Mouse (Mus musculus): ENCODE results near the gene Hck. TPM values are rescaled to one million over a fixed set of nuclear protein-coding genes. Genes with fewer than 3 reads are reported as not detected.

The Hck gene
- total RNA-seq, 2 experiments from 2014 or later, result 0.20 to 0.45 TPM

DNA sequence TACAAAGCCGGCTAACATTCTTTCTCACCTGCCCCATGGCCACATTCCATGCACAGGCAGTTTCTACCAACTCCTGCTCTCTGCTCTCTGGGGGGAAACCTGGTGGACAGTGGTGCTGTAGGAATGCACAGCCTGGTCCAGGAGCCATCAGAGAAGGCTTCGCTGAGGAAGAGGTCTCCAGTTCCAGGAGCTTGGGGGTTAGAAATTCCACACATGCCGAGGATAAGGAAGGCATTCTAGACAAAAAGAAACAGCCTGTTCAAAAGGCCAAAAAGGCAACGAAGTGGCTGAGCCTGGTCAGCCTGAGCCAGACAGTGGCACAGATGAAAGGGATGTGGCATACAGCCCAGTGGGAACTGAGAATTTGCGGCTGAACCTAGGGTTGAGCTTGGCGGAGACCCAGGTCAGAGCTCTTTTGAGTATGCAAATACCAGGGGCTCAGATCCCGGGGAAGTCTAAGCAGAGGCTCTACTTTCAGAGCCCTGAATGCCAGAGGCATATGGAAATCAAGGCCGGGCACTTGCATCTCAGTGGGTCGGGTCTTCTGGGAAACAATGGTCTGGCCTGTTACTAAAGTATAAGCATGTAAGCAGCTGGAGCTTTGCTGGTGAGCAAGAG lies 31.8 kb downstream of the Hck start:
- no peak overlapping the region for H3K4me3 ChIP-seq
- intact Hi-C loops (cut with DNase I), result loop anchor here (10.0 kb wide), 1 partner anchor 225 kb away; the partner anchor contains the start of gene Mylk2
- no peak for TF ChIP-seq CTCF (IDR thresholded peaks at IDR 0.05)
- no peak for DNase-seq
- H3K27ac ChIP-seq, result no peak overlapping the region

DNA sequence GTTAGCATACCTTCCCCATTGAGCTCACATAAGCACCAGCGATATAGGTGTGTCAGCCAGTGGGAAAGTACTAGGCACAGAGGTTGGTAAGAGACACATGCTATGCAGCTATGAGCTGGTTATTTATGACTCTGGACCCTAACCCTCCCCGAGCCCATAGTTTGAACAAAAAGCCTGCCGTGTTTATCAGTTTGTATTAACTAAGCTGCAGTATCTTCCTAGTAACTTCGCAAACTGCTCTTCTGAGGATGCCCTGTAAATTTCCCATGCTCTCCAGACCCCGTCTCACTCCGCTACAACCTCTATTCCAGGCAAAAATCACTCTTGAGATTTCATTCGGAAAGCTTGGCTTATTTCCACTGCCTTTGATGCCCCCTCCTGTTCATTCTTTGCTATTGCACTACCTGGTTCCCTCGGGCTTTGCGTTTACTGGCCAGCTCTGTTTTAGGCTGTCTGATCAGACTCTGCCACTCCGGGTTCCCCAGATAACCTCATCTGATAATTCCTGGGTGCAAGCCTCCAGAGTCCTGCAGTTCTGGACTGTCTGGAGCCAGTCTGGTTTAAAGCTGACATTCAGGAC lies 34.4 kb downstream of the Hck start:
- Histone ChIP-seq H3K4me3 (no peak overlapping the region), H3K27ac (no peak overlapping the region)
- TF ChIP-seq CTCF (IDR thresholded peaks at IDR 0.05), result peak; percentile 78
- intact Hi-C loops (cut with DNase I), result loop anchor here (2.0 to 10.0 kb wide), 2 partner anchors 94 to 228 kb away; partner anchors contain the start of gene Mylk2
- DNase-seq, result no peak

DNA sequence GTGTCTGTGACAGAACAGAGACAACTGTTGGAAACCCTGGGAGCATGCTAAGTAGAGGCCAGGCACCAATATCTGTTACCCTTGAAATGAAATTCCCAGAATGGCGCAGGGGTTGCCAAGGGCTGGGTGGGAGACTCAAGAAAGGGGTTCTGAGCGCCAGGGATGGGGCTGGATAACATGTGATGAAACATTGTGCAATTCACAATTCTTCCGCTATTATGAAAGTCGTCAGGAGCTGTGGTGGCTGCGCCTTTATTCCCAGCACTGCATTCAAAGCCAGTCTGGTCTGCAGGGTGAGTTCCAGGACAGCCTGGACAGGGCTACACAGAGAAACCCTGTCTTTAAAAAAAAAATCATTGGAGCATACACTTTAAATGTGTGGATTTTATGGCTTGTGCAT lies 37.1 kb downstream of the Hck start:
- intact Hi-C loops (cut with DNase I), result loop anchor here (5.0 to 10.0 kb wide), 2 partner anchors 231 to 442 kb away; partner anchors contain the start of gene Mylk2
- no peak for TF ChIP-seq CTCF (IDR thresholded peaks at IDR 0.05)
- DNase-seq, result no peak
- H3K27ac ChIP-seq, result no peak overlapping the region
- no peak overlapping the region for H3K4me3 ChIP-seq

DNA sequence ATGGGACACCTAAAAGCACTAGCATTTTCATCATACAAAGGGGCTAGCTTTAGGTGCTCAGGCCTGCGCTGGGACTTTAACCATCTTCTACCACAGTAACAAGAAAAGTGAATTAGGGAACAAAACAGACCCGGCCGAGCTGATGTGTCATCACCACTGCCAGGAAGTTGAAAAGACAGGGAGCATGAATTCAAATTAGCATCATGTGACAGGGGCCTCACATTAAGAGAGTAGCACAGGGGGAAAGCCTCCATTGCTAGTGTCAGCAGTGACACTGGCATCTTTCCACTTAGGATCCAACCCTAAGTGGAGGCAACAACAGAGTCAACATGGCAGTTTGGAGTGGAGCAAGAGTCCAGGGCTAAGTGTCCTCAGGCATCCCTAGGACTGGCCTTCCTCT lies 39.0 kb downstream of the Hck start:
- TF ChIP-seq CTCF (IDR thresholded peaks at IDR 0.05), result no peak
- DNase-seq, result no peak
- H3K27ac ChIP-seq, result no peak overlapping the region
- intact Hi-C loops (cut with DNase I), result loop anchor here (2.0 to 10.0 kb wide), 3 partner anchors 232 to 440 kb away; partner anchors contain the start of gene Mylk2
- no peak overlapping the region for H3K4me3 ChIP-seq

DNA sequence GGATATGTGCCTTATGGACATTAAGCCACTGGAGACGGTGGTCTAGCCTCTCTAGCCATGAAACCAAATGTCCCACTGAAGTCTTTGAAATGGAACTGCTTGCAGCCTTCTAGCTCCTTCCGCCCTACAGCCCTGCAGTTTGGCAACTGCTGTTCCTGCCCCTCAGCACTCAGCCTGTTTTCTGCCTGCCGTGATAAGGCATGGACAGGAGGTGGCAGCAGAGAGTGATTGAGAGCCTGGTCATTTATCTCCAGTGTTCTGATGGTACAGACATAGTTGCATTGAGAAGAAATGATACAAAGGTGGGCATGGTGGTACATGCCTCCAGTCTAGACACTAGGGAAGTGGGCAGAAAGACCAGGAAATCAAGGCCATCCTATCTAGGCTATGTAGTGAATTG lies 39.4 kb downstream of the Hck start:
- intact Hi-C loops (cut with DNase I), result loop anchor here (2.0 to 10.0 kb wide), 3 partner anchors 233 to 440 kb away; partner anchors contain the start of gene Mylk2

DNA sequence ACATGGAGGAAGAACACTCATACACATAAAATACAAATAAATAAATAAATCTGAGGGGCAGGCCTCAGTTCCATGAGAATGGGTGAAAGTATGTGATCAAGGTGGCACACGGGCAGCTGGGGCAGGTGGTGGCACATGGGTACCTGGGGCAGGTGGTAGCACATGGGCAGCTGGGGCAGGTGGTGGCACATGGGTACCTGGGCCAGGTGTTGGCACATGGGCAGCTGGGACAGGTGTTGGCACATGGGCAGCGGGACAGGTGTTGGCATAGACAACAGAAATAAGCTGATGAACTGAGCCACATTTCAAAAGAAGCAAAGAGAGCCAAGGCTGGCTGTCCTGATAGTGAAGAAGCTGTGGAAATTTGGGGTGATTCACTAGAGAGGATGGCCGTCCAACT lies 41.5 kb downstream of the Hck start:
- H3K27ac ChIP-seq, result no peak overlapping the region
- H3K4me3 ChIP-seq, result no peak overlapping the region
- intact Hi-C loops (cut with DNase I), result loop anchor here (5.0 to 10.0 kb wide), 2 partner anchors 235 to 438 kb away; partner anchors contain the start of gene Mylk2
- no peak for TF ChIP-seq CTCF (IDR thresholded peaks at IDR 0.05)
- no peak for DNase-seq

More for the DNA sequence above, 39.4 kb downstream of the Hck start:
- no peak overlapping the region for H3K27ac ChIP-seq
- TF ChIP-seq CTCF (IDR thresholded peaks at IDR 0.05), result peak; percentile 94
- H3K4me3 ChIP-seq, result no peak overlapping the region
- peak; percentile 73 for DNase-seq

DNA sequence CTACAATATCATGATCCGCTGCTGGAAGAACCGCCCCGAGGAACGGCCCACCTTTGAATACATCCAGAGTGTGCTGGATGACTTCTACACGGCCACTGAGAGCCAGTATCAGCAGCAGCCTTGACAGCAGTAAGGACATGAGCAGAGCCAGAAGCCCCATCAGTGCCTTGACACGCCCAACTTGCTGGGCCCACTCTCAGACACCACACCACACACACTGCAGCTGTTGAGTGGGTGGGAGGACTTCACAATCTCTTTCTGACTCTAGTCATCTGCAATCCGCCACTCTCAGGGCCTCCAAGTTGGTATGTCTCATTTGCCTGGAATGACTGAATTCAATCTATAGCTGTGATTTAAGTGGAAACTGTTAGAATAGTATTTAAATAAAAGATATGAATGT lies 42.8 kb downstream of the Hck start:
- Histone ChIP-seq H3K4me3 (no peak overlapping the region), H3K27ac (no peak overlapping the region)
- no peak for DNase-seq
- TF ChIP-seq CTCF (IDR thresholded peaks at IDR 0.05), result no peak
- intact Hi-C loops (cut with DNase I), result no loop called here

DNA sequence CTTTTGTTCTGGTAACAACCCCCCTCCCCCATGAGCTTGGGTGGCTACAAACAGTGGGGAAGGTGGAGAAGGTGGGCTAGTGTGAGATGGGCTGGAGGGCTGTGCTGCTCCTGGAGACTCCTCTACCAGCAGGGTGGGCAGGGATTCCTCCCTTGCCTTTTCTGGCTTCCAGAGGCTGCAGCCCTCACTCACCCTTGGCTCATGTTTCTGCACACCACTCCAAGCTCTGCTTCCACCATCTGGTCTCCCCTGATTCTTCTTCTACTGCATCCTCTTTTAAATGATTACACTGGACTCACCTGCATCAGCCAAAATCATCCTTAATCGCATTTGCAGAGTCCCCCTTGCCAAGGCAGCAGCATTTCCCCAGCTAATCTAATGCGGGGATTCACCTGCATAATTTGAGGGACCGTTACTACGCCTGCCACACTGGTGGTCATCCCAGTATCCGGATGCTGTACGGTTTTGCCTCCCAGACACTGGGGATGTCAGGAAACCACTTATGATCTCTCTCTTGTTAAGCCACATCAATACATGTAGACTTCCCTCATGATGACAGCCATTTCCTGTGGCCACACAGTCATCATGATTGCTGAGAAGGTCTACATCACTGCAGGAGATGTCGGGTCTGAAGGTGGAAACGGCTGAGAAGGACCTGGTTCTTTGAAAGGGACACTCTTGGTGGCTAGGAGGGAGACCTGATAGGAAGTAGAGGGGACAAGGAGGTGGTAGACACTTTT lies 43.8 kb downstream of the Hck start:
- TF ChIP-seq CTCF (IDR thresholded peaks at IDR 0.05), result no peak
- Histone ChIP-seq H3K27ac (no peak overlapping the region), H3K4me3 (no peak overlapping the region)
- intact Hi-C loops (cut with DNase I), result no loop called here
- no peak for DNase-seq

DNA sequence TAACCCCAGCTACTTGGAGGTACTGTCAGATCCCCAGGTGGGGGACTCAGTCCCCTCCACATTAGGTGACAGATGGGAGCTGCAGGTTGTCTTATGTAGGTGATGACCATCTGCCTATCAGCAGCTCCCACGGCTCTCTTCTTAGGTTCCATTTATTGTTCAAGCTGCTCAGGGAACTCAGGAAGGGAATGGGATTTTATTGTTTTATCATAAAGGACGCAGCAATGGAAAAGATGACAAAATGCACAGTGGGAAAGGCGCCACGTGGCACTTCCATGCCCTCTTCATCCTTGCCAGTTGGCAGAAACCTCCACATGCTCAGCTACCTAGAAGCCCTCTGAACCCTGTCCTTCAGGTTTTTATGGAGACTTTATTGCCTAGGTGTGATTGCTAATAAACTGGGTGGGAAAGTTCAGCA lies 44.8 kb downstream of the Hck start:
- no peak for DNase-seq
- intact Hi-C loops (cut with DNase I), result no loop called here
- no peak overlapping the region for H3K27ac ChIP-seq
- no peak for TF ChIP-seq CTCF (IDR thresholded peaks at IDR 0.05)
- no peak overlapping the region for H3K4me3 ChIP-seq

DNA sequence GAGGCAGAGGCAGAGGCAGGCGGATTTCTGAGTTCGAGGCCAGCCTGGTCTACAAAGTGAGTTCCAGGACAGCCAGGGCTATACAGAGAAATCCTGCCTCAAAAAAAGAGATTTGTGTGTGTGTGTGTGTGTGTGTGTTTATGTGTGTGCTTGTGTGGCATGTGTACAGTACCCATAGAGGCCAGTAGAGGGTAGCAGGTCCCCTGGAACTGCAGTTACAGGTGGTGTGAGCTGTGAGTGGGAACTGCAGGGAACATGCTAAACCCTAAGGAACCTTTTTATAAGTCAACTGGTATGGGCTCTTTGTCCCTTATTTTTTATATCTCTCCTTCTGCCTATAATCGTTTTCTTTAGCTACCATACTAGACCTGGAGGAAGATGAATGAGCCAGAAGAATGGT lies 49.0 kb downstream of the Hck start:
- intact Hi-C loops (cut with DNase I), result no loop called here
- DNase-seq, result no peak
- H3K4me3 ChIP-seq, result no peak overlapping the region

DNA sequence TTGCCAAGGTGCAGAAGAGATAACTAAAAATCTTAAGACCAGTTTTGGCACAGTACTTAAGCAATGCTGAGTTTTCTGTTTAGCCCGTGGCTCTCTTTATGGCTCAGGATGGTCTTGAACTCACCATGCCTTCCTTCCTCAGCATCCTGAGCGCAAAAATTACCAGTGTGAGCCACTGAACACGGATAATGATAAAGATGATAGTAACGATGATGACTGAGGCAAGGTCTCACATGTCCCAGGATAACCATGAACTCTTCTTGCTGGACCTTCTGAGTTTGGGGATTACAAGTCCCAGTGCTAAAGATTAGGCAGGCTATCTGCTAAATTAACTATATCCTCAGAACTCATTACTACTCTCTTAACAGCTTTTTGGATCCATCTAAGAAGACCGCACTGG lies 51.9 kb downstream of the Hck start:
- intact Hi-C loops (cut with DNase I), result loop anchor here (5.0 kb wide), 1 partner anchor 82 kb away; the partner anchor contains the start of genes Plagl2 and Pofut1

More for the DNA sequence above, 49.0 kb downstream of the Hck start:
- TF ChIP-seq CTCF (IDR thresholded peaks at IDR 0.05), result peak; percentile 22; the same call in 1 of the 2 replicates
- no peak overlapping the region for H3K27ac ChIP-seq

DNA sequence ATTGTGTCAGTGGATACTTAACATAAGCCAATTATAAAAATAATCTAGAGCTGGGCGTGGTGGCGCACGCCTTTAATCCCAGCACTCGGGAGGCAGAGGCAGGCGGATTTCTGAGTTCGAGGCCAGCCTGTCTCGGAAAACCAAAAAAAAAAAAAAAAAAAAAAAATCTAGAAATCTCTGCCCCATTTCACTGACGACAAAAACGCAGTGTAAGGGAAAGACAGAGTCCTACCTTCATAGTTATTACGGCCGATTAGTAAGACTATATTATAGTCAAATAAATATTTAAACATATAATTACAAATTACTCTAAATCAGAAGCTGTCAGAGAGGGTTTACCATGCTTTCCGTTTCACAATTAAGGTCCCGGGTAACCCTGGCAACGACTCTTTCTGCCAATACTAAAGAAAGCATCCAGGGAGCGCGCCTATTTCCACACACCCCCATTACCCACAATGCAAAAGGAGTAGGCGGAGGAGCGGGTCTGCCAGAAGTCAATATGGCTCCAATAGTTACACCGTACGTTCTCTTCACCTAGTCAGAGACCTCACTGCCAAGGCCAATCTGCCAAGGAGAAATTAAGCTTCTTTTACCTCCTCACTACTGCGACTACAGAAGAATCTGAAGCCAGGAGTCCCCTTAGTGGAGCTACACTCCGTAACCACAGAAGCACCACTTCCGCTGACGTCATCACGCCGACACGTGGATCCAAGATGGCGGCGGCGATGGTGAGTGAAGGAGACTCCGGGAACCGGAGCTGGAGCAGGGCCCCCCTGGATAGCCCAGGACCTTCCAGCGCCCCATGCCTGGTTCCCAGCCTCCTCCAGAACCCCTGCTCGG lies 52.8 kb downstream of the Hck start, which contains the start of gene Tm9sf4:
Gene Tm9sf4 (plus strand): TSS at position 460 of the 840 bp plus-strand sequence.
- intact Hi-C loops (cut with DNase I), result loop anchor here (5.0 kb wide), 1 partner anchor 81 kb away; the partner anchor contains the start of genes Plagl2 and Pofut1
- no peak for TF ChIP-seq CTCF (IDR thresholded peaks at IDR 0.05)

More for the DNA sequence above, 51.9 kb downstream of the Hck start:
- H3K27ac ChIP-seq, result no peak overlapping the region
- DNase-seq, result no peak
- TF ChIP-seq CTCF (IDR thresholded peaks at IDR 0.05), result no peak
- no peak overlapping the region for H3K4me3 ChIP-seq

More for the DNA sequence above, 52.8 kb downstream of the Hck start, which contains the start of gene Tm9sf4:
- peak within 1 kb of the TSS; percentile 99 for H3K27ac ChIP-seq
- H3K4me3 ChIP-seq, result peak within 1 kb of the TSS; percentile 84
- peak; percentile 92 for DNase-seq
